Mouse (Mus musculus): ENCODE data around the gene Slc25a22.

GRCm38 (mm10) chr7:141387807-141388486, 49.7 kb downstream of the Slc25a22 start:
- no peak for TF ChIP-seq CTCF (IDR thresholded peaks at IDR 0.05)
- no peak for TF ChIP-seq POLR2A (IDR thresholded peaks at IDR 0.05; ENCODE audit: insufficient read depth, low read depth, low read length)
- TF ChIP-seq EP300 (IDR thresholded peaks at IDR 0.05; ENCODE audit: insufficient read depth, low read depth, low read length), result no peak
